Mouse (Mus musculus) layer of hippocampus, postnatal 36 days (tissue): ENCODE data around the gene Rgsl1. TPM values are rescaled to one million over a fixed set of nuclear protein-coding genes. Genes with fewer than 3 reads are reported as not detected.
A peak's percentile ranks its signal among the peaks of the same experiment; 100 is the strongest.

ENCODE experiments used
- DNase-seq, 2 experiments: peaks; one replicate each; pipeline ENCODE4 v3.0.0; 2022
- total RNA-seq, 2 experiments: library from RNA; stranded (reverse); gene quantifications; 2 replicates each; pipeline ENCODE4 v1.2.3; 2021

The Rgsl1 gene
- total RNA-seq, 2 experiments from 2014 or later: 0.82 to 1.3 TPM

DNA sequence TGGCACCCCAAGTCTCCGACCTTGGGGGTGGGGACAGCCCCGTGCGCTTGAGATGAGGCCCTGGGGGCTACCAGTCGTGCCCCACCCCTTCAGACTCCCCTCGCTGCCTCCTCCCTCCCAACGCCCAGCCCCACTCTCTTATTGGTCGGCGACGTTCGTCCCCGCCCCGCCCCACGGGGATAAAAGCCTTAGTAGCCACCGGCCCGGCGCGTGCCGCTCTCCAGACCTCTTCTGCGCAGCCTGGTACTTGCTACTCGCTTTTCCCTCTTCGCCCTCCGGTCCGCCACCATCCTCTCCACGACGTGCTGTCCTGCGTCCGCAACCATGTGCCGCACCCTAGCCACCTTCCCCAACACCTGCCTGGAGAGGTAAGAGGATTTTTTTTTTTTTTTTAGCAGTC is 103.8 kb downstream of the Rgsl1 start, which contains the start of gene Rgs16:
Gene Rgs16, plus strand, starts transcription at position 205 of the 400 bp plus-strand sequence.
- peak; percentile 50 to 51 for DNase-seq

- DNase-seq: no peak
Observed at GRCm38 (mm10) chr1:153739437-153740015, 104.4 kb downstream of the Rgsl1 start.

DNA sequence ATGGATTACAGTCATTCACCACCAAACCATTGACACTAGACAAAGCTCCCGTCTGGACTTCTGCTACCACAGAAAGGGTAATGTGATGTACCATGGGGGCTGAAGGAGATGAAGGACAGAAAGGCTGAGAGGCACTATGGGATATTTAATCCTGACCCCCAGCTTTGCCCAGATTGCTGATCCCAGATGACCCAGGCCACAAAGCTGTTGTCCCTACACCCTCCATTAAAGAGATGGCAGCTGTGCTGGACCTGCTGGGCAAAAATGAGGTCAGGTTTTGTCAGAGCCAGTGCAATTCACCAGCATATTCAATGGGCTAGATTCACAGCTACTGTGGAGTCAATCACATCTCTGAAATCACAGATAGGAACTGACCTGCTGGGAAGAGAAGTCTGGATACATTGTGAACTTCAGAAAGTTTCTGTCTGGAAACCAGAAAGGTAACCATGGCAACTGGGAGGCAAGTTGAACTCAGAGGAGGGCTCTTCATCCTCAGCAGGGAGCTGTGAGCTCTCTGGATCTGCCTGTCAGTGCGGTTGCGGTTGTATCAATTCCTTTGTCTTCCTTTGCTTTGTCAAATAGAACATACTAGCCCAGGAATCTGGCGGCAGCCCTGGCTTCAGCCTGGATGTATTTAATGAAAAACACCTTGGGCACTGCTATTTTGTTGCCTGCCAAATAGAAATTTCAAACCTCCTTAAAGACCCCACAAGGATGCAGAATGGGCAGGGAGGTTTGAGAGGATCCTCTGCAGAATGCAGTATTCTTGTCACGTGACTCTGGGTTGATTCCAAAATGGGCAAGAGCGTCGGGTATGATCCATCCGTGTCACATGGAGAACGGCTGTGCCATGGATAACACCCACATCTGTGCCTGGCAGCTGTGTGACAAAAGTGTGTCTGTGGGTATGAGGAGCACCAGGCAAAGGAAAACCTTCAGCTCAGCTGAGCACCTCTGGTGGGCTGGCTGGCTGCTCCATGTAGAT is 106.5 kb downstream of the Rgsl1 start:
- DNase-seq: no peak

DNA sequence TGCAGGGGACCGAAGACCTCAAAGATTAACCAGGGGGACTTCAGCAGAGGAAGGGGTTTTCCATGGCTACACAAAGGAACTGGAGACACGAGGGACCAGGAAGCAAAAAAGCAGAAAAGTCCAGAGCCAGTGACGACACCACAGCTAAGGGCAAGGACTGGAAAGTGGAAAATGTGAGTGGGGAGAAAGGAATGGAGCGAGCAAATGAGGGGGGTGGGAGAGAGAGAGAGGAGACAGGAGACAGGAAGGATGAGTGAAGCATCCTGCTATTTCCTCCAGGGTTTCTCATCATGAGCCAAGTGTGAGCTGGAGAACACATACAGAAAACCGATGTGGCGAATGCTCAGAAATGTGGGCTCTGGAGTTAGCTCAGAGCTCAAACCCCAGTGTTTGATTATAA is 107.8 kb downstream of the Rgsl1 start:
- DNase-seq: no peak

DNA sequence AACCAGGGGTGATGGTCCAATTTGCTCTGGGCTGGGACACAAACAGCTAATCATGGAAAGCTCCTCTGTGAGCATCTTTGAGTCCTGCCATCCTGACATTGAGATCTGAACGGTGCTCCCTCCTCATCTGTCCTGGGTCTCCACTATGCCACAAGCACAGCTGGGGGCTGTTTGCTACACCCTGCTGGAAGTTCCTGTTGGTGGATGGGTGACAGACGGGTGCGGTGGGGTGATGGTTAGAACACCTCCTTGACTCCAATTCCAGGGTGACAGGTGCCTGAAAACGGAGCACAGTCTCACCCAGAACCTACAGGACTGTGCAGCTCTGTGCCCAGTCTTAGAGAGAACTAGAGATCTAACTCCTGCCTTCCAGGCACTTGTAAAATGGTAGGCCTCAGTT is 109.1 kb downstream of the Rgsl1 start:
- no peak for DNase-seq

DNA sequence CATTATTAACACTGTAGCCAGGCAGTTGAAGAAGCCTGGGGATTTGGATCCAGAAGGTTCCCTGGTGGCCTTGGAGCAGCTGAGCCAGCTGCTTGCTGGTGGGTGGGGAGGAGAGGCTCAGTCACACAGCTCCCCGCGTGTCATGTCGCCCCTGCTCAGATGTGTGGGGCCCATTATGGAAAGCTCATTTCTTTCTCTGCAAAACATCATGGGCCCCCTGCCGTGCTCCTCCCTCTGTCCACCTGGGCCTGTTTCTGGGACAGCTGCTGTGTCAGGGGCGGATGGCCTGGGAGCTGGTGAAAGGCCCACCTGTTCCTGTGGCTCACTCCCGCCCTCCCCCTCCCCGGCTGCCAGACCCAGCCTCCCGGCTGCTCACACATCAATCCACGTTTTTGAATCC is 110.8 kb downstream of the Rgsl1 start:
- DNase-seq: no peak

- DNase-seq: no peak
Observed at GRCm38 (mm10) chr1:153730671-153731070, 113.3 kb downstream of the Rgsl1 start.

- no peak for DNase-seq
Observed at GRCm38 (mm10) chr1:153729806-153730205, 114.1 kb downstream of the Rgsl1 start.

Other genes with a start within 250 kb of the Rgsl1 start
- gene Rgs8, start 191.1 kb downstream of the Rgsl1 start, total RNA-seq: 10 to 100 TPM; 76.1 to 76.4 TPM
- 1 to 10 TPM; 6.4 to 7.0 TPM for gene Rgs16, start 103.8 kb downstream of the Rgsl1 start, total RNA-seq
- 1 to 10 TPM; 5.9 to 6.8 TPM for gene Rnasel, start 94.7 kb downstream of the Rgsl1 start, total RNA-seq
- under 1 TPM in 1 of 2 experiments, not detected in 1; 0.20 TPM for gene Teddm1b, start 30.2 kb upstream of the Rgsl1 start, total RNA-seq
- gene Teddm1a, start 47.6 kb upstream of the Rgsl1 start, total RNA-seq: not detected
- gene Glul, start 55.8 kb upstream of the Rgsl1 start, total RNA-seq: 1,000 to 10,000 TPM; 1,756 to 1,813 TPM
- gene Teddm2, start 56.1 kb upstream of the Rgsl1 start, total RNA-seq: 1 to 10 TPM; 2.2 to 2.8 TPM